Mouse (Mus musculus) gastrocnemius, adult 18-20 months (tissue): ENCODE measurements at regions not wholly inside any gene's neighbourhood (a gene's known extent, or its start where the extent isn't known, plus 50 kb on each side); places are given as distances from the start of the nearest gene placed in this dataset.
A peak's percentile ranks its signal among the peaks of the same experiment; 100 is the strongest.

ENCODE experiments used
- DNase-seq: peaks from one replicate; pipeline ENCODE4 v3.0.0; 2021; ENCODE audit warnings: low spot score

GRCm38 (mm10) chr10:115664567-115664966, 77.0 kb upstream of the Lgr5 start:
- DNase-seq = no peak

GRCm38 (mm10) chr10:115676661-115677060, 89.1 kb upstream of the Lgr5 start:
- no peak for DNase-seq

- no peak for DNase-seq
These were observed 93.5 kb upstream of the Lgr5 start for GRCm38 (mm10) chr10:115681115-115681514.

- no peak for DNase-seq
These were observed 104.4 kb upstream of the Lgr5 start for GRCm38 (mm10) chr10:115691939-115692338.

- no peak for DNase-seq
These were observed 106.6 kb upstream of the Lgr5 start for GRCm38 (mm10) chr10:115693986-115694833.

- no peak for DNase-seq
These were observed 114.3 kb upstream of the Tspan8 start for GRCm38 (mm10) chr10:115702358-115702757.

GRCm38 (mm10) chr10:115708623-115709022, 108.0 kb upstream of the Tspan8 start:
- no peak for DNase-seq

- peak; percentile 57 for DNase-seq
These were observed 102.7 kb upstream of the Tspan8 start for GRCm38 (mm10) chr10:115713896-115714295.

GRCm38 (mm10) chr10:115716178-115716577, 100.5 kb upstream of the Tspan8 start:
- no peak for DNase-seq

GRCm38 (mm10) chr10:115717064-115717463, 99.6 kb upstream of the Tspan8 start:
- no peak for DNase-seq

GRCm38 (mm10) chr10:115722589-115722988, 94.0 kb upstream of the Tspan8 start:
- DNase-seq = no peak

- no peak for DNase-seq
These were observed 73.8 kb upstream of the Tspan8 start for GRCm38 (mm10) chr10:115742634-115743347.

- DNase-seq = no peak
These were observed 66.8 kb upstream of the Tspan8 start for GRCm38 (mm10) chr10:115749844-115750243.

GRCm38 (mm10) chr10:115750250-115750649, 66.4 kb upstream of the Tspan8 start:
- DNase-seq = no peak

GRCm38 (mm10) chr10:115758667-115759066, 58.0 kb upstream of the Tspan8 start:
- no peak for DNase-seq
